Comparison of ENCODE assay signal across 9 mouse cellular contexts in genomic region chr10:116266561-116267433, GRCm38 (mm10). TPM values are rescaled to one million over a fixed set of nuclear protein-coding genes. Genes with fewer than 3 reads are reported as not detected.
DNase-seq lines count a peak whose midpoint lies in the region; TF ChIP-seq lines count a peak whose summit lies in the region.
"Had no signal": no experiment of that assay in that cellular context is flagged by ENCODE, and none has a peak within 500 bp of the region (broad histone marks: within the 10 kb centered on the region; RNA-seq: fewer than 3 reads in every experiment).

No protein-coding gene starts in this region.

- no peaks in the 10 kb centered on the region for H3K79me2 ChIP-seq in myocyte (ENCODE audit: control insufficient read depth, insufficient read depth)

- no peaks in the 10 kb centered on the region for H3K27me3 ChIP-seq in myocyte (ENCODE audit: control insufficient read depth, insufficient read depth, insufficient read length)

- intact Hi-C loops in left cerebral cortex, adult 2 months (cut with DNase I): no loop called here

- H3K27ac ChIP-seq in left cerebral cortex, adult 2 months: peak overlapping the region; percentile 49

- peak overlapping the region; percentile 75 for H3K4me2 ChIP-seq in myocyte (ENCODE audit: low read depth)

- TF ChIP-seq POLR2A in myocyte (IDR thresholded peaks at IDR 0.05; ENCODE audit: insufficient read length, low read depth): peak; percentile 15

- H3K36me3 ChIP-seq in myocyte (ENCODE audit: control insufficient read depth, insufficient read depth): no peaks in the 10 kb centered on the region

- no peak; the same call in none of the 2 replicates for TF ChIP-seq CTCF in left cerebral cortex, adult 2 months (IDR thresholded peaks at IDR 0.05)

- no peak overlapping the region for H3ac ChIP-seq in myocyte (ENCODE audit: control insufficient read depth, insufficient read length)

- DNase-seq in left cerebral cortex, adult 2 months (ENCODE audit: extremely low spot score in 1 of 2, low spot score in 2 of 2): no peak
- no peak for DNase-seq in left cerebral cortex, adult 11 months (ENCODE audit: low spot score)
- DNase-seq in heart, adult 11 months: peak; percentile 98
- DNase-seq in kidney, adult 9 months: peak; percentile 79
- no peak for DNase-seq in cerebellum, postnatal 14 days
- DNase-seq in spleen, postnatal 14 days (ENCODE audit: low spot score in 2 of 2): no peak
- DNase-seq in layer of hippocampus, postnatal 10 days (ENCODE audit: low spot score in 2 of 2): no peak

- no peak overlapping the region for H3K4me3 ChIP-seq in left cerebral cortex, adult 2 months
- no peak overlapping the region for H3K4me3 ChIP-seq in myocyte
- H3K4me3 ChIP-seq: erythroblast, embryonic 14.5 days had no signal

TF ChIP-seq in myocyte, 11 proteins besides CTCF, POLR2A, EP300 and RAD21:
- TF ChIP-seq TCF12 (IDR thresholded peaks at IDR 0.05; ENCODE audit: insufficient read depth, poor library complexity, severe bottlenecking) (peak; percentile 57), MYOG (IDR thresholded peaks at IDR 0.05; ENCODE audit: control insufficient read depth in 1 of 3, insufficient read depth in 1 of 3, insufficient read length in 2 of 3, low read depth in 2 of 3) (peak in 2 of 3 experiments; percentile 38 to 79), USF1 (IDR thresholded peaks at IDR 0.05; ENCODE audit: low read depth) (no peak), MAX (IDR thresholded peaks at IDR 0.05; ENCODE audit: low read depth) (no peak), MYOD1 (IDR thresholded peaks at IDR 0.05; ENCODE audit: control insufficient read depth in 1 of 3, insufficient read length in 2 of 3, low read depth in 2 of 3) (peak; percentile 13 to 87 (median 76)), TCF3 (IDR thresholded peaks at IDR 0.05; ENCODE audit: insufficient read length, low read depth) (peak; percentile 69), REST (IDR thresholded peaks at IDR 0.05; ENCODE audit: insufficient read depth, insufficient read length) (no peak), CEBPB (IDR thresholded peaks at IDR 0.05; ENCODE audit: insufficient read depth, poor library complexity, severe bottlenecking) (no peak), E2F4 (IDR thresholded peaks at IDR 0.05; ENCODE audit: insufficient read depth) (no peak), POLR2AphosphoS2 (IDR thresholded peaks at IDR 0.05; ENCODE audit: insufficient read length, low read depth) (no peak), SRF (IDR thresholded peaks at IDR 0.05; ENCODE audit: control insufficient read depth, insufficient read length, low read depth) (no peak)

RNA-seq across cellular contexts. Expression of gene Ptprb, which starts 8.5 kb away (rescaled TPM):
- total RNA-seq in left cerebral cortex, adult 2 months (2021): 10 to 100 TPM; 17.0 to 19.8 TPM
- 0.01 TPM for polyA plus RNA-seq in myocyte (2012; fragmentation: generic; extraction: Trizol)
- total RNA-seq in layer of hippocampus, postnatal 10 days (2021): 10 to 100 TPM; 18.8 to 19.9 TPM

Comparison
In these comparisons a context has a peak if more than half of its experiments do, and no peak if none do; other contexts are left out.
1. DNase-seq: peak in heart, adult 11 months (single experiment) and kidney, adult 9 months (single experiment); none in left cerebral cortex, adult 2 months (0 of 2), left cerebral cortex, adult 11 months (single experiment), cerebellum, postnatal 14 days (0 of 2), spleen, postnatal 14 days (0 of 2) and layer of hippocampus, postnatal 10 days (0 of 2).